Mouse (Mus musculus): ENCODE data around the gene Pram1. TPM values are rescaled to one million over a fixed set of nuclear protein-coding genes. Genes with fewer than 3 reads are reported as not detected.
"Not testable (repeated sequence)": the region's sequence is repeated elsewhere in the genome, so short reads cannot be mapped to it uniquely, and the experiment has no call there.

Pram1 gene
- not detected for total RNA-seq (2021)
- long read RNA-seq, experiment 1, partial matches to known transcripts = 0 of 2 reads
- long read RNA-seq, experiment 1, other reads (novel, unspliced or antisense) = 2 of 2 reads
- long read RNA-seq, experiment 2 = 0 reads

DNA sequence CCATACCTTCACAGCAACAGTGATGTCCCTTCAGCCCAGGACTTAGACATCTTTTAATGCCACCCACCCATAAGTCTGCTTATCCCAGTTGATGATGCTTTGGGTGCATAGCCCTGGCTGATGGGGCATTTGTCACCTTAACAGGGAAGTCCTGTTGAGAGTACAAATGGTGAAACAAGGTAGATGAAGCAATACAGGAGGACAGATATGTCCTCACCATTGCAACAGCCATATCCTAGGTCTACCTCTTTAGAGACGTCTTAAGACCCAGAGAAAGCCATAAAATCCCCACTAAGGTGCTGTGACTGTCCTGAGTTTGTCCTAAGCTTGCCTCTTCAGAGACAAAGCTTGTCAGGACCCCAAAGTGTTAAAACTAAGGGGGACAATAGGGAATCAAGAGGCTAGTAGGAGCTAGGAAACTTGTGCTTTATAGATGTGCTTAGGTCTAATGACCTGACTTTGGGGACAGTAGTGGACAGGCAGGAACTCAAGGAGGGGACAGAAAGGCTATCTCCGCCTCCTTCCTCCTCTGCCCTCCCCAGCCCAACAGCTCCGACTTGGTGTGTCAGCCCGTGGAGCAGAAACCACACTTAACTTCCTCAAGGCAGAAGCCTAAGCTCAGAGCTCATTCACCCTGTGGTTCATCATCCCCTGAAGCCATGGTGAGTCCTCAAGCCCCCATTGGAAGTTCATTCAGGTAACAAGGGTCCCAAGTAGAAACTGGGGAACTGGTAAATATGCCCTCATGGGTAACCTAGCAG lies at the start of gene Pram1:
Pram1 (plus strand) TSS at position 541 of the 761 bp plus-strand sequence.
- no peak for DNase-seq

GRCm38 (mm10) chr17:33597271-33597670 lies 40.6 kb upstream of the Pram1 start:
- DNase-seq = no peak

DNA sequence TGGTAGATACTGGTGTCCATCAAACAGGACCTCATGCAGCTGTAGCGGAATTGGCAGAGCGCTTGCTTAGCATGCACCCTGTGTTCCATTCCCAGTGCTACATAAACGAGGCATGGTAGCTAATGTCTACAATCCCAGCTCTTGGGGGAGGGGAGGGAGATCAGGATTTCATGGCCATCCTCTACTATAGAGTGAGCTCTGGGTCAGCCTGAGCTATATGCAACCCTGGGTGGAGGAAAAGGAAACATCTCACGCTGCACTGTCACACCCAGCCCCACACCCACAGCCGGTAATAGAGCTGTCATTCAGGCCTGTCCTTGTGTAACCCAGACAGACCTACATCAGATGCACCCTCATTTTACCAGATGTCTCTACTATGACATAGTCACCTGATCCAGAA lies 39.4 kb upstream of the Pram1 start:
- no peak for DNase-seq

- DNase-seq = no peak
These were observed 37.9 kb upstream of the Pram1 start for GRCm38 (mm10) chr17:33599836-33600475.

GRCm38 (mm10) chr17:33600831-33601230 lies 37.0 kb upstream of the Pram1 start:
- DNase-seq = no peak

- no peak for DNase-seq
These were observed 35.9 kb upstream of the Pram1 start for GRCm38 (mm10) chr17:33601947-33602346.

GRCm38 (mm10) chr17:33607273-33607672 lies 30.6 kb upstream of the Pram1 start:
- no peak for DNase-seq

DNA sequence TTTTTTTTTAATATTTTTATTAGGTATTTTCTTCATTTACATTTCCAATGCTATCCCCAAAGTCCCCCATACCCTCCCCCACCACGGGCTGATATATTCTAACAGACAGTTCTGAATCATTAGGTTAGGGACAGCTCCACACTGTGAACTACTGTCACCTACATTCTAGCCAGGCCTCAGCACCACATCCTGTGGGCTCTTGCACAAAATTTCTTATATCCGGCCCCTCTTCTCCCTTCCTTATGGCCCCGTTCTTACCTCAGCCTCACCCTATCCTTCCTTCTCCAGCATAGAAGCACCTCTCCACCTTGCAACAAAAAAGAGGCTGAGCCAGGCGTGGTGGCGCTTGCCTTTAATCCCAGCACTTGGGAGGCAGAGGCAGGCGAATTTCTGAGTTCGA lies 27.3 kb upstream of the Pram1 start:
- no peak for DNase-seq

DNA sequence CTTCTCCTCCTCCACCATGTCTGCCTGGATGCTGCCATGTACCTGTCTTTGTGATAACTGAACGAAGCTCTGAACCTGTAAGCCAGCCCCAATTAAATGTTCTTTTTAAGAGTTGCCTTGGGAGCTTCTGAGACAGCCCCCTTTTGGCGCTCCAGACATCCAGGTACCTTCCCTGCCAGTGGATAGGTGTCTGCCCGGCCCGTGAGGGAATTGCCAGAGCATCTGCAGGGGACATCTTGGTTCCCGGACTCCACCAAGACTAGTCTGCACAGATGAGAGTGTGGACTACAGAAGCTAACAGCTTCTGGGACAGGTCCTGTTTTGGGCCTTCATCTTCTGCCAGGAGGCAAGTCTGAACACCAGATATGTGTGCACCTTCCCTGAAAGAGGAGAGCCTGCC lies 24.1 kb upstream of the Pram1 start:
- DNase-seq = not testable (repeated sequence)

- DNase-seq = no peak
These were observed 10.6 kb upstream of the Pram1 start for GRCm38 (mm10) chr17:33627281-33627680.

DNA sequence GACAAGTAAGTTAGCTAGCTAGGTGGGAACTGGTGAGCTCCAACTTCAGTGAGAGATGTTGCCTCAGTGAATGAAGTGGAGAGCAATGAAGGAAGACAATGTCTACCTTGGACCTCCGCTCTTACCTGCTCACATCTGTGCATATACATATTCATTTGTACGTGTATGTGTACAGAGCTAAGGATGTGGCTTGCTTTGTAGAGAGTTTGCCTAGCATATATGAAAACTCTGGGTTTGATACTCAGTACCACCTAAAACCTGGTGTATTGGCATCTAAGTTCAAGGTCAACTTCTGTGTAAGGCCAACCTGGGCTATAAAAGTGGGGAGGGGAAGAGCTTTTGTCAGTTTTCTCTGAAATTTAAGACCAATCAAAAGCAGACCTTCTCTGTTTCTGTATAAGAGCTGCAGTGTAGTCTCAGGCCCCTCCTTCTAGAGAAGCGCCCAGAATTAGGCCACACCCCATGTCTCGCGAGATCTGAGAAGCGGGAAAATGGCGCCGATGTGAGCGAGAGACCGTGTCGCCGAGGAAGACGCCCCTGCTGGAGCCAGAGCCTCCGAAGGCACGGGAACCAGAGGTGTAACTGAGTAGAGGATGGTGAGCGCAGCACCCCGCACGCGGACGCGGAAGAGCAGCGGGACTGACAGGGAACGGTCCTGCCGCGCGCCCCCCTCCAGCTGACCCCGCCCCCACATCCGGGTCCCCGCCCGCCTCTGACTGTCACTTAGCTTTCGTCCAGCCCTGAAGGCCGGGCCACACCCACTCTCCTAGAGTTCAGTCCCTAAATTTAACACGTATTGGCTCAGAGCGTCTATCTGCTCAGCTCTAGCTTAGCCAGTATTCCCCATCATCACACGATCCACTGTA lies 9.0 kb upstream of the Pram1 start, which contains the start of gene Zfp414:
Zfp414 (plus strand) TSS at position 470 of the 866 bp plus-strand sequence.
- DNase-seq = peak; percentile 90

GRCm38 (mm10) chr17:33629487-33630125 lies 8.2 kb upstream of the Pram1 start:
- peak; percentile 23 for DNase-seq

GRCm38 (mm10) chr17:33630171-33630895 lies 7.5 kb upstream of the Pram1 start:
- no peak for DNase-seq

DNA sequence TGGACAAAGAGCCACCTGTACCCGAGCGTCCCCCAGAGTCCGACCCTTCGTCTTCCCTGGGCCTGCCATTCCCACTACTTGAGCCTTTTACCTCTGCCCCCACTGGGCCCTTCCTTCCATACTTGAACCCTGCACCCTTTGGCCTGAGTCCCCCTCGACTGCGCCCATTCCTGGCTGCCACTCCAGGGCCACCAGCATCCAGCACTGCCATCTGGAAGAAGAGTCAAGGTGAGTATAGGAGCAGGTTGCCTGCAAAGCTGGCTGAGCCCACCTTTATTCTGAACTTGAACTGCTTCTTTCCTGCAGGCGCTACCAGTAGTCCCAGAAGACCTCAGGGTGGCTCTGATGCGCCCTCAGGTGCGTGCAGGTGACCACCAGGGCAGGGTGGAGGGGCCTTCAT lies 6.6 kb upstream of the Pram1 start:
- no peak for DNase-seq

DNA sequence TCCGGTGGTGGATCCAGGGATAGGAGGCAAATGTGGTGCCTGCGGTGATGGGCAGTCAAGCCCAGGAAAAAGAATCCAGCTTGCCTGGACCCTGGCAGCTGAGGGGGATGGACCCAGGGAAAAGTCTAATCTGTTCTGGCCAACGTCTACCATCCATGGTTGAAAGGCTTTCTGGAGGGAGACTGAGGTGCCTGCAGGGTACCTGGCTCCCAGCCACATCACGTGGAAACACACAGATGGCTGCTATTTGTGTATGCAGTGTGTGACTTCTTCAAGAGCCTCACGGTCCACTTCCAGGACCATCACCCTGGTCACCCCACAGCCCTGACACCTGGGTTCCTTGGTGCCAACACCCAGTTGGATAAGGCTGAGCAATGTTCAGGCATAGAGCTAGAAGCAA lies 6.1 kb upstream of the Pram1 start:
- DNase-seq = no peak

- no peak for DNase-seq
These were observed 818 bp upstream of the Pram1 start for GRCm38 (mm10) chr17:33637038-33637437.

- no peak for DNase-seq
These were observed 1.9 kb downstream of the Pram1 start for GRCm38 (mm10) chr17:33639743-33640142.

- no peak for DNase-seq
These were observed 6.2 kb downstream of the Pram1 start for GRCm38 (mm10) chr17:33644068-33644467.

DNA sequence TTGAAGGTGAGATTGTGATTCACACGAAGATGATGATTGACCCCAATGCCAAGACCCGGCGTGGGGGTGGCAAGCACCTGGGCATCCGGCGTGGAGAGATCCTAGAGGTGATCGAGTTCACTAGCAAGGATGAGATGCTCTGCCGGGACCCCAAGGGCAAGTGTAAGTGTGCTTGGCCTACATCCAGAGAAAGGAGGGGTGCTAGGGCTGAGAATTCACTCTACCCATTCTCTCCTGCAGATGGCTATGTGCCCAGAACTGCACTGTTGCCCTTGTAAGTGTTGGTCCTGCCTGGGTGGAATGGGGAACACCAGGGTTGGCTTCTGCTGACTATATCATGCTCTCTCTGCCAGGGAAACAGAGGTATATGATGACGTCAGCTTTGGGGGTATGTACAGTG lies 7.2 kb downstream of the Pram1 start:
- DNase-seq = no peak

GRCm38 (mm10) chr17:33649781-33650475 lies 12.1 kb downstream of the Pram1 start:
- DNase-seq = no peak

DNA sequence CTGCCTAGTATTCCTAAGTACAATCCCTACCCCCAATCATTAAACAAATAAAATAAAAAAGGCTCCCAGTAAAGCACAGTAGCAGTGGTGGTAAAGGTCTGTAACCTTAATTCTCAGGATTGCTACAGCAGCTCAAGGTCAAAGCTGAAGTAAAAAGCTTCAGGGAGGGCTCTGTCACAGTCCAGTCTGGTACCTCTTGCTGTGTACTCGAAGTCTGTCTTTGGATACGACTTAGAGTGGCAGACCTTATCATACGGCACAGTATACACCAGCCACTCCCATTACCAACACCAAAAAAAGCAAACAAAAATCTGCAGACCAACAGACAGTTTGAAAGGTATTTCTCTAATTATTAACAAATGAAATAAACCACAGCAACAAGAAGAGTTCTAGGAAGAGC lies 29.0 kb downstream of the Pram1 start:
- DNase-seq = no peak

All from gastrocnemius, postnatal 25 days (tissue).